Mouse (Mus musculus): ENCODE data around the gene Ip6k1.

Ip6k1 gene

DNA sequence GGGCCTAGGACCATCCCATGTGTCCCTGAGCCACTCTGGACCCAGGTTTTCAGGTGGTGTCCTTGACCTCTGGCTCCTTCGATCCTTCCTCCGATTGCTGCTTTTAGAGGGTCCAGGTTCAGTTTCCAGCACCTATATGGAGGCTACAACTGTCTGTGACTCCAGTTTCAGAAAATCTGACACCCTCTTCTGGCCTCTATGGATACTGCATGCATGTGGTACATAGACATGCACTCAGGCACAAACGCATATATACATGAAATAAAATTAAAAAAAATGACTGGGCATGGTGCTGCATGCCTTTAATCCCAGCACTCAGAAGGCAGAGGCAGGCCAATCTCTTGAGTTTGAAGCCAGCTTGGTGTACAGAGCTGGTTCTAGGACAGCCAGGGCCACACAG lies 25.6 kb downstream of the Ip6k1 start:
- no peak for DNase-seq (ENCODE audit: low spot score in 2 of 2)

- no peak for DNase-seq (ENCODE audit: low spot score in 2 of 2)
Observed at GRCm38 (mm10) chr9:108032126-108032525, 29.8 kb downstream of the Ip6k1 start.

GRCm38 (mm10) chr9:108035331-108036156 lies 33.2 kb downstream of the Ip6k1 start:
- peak in 1 of 2 experiments; percentile 15 for DNase-seq (ENCODE audit: low spot score in 2 of 2)

DNA sequence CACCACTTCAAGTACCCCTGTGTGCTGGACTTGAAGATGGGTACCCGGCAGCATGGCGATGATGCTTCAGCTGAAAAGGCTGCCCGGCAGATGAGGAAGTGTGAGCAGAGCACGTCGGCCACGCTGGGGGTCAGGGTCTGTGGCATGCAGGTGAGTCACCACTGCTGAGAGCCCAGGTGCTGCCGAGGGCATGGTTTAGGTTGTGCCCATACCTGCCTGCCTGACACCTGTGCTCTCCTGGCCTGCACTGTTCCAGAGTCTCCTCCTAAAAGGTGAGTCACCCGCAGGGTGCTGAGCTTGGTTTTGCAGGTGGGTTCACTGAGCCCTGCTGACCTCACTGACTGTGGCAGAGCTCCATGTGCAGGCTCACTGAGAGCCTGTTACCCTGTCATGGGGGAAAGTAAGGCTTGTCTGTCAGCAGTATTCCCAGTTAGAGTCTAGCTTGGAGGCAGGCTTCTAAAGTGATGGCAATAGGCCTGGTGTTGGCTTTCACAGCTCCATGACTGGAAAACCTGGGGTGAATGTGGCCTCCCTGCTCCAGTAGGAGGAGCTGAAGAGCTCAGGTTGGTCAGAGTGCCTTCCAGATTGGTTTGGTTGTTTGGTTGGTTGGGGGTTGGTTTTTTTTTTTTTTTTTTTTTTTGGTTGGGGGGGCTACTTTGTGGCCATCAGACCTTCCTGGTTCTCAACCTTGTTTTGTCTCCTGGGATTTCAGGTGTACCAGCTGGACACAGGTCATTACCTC lies 42.6 kb downstream of the Ip6k1 start:
- no peak for DNase-seq (ENCODE audit: low spot score in 2 of 2)

GRCm38 (mm10) chr9:108046582-108046981 lies 44.3 kb downstream of the Ip6k1 start:
- no peak for DNase-seq (ENCODE audit: low spot score in 2 of 2)

GRCm38 (mm10) chr9:108047601-108048565 lies 45.6 kb downstream of the Ip6k1 start:
- DNase-seq (ENCODE audit: low spot score in 2 of 2), result no peak

DNA sequence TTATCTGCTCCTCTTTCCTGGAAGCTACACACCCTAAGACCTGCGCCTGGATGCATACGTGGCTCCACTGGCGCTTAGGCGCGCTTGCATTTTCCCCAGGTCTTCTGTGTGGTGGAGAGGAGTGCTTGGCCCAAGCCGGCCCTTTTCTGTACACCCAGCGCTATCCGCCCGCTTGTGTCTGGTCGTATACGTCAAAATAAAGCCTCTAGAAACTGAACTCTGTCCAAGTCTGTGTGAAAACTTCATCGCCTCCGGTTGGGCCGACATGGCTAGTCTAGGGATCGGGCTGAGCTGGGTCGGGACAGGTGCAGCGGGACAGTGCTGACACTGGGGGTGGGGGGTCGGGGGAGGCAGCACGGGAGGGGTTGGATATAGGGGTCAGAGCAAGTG lies 46.3 kb downstream of the Ip6k1 start:
- DNase-seq (ENCODE audit: low spot score in 2 of 2), result no peak

GRCm38 (mm10) chr9:108049016-108049455 lies 46.7 kb downstream of the Ip6k1 start, which contains the start of gene Gmppb:
Gene Gmppb, plus strand, starts transcription at chr9:108049242.
- DNase-seq (ENCODE audit: low spot score in 2 of 2), result peak; percentile 98 to 99

GRCm38 (mm10) chr9:108049561-108050251 lies 47.4 kb downstream of the Ip6k1 start:
- DNase-seq (ENCODE audit: low spot score in 2 of 2), result peak in 1 of 2 experiments; percentile 32

- DNase-seq (ENCODE audit: low spot score in 2 of 2), result no peak
Observed at GRCm38 (mm10) chr9:108051184-108051930, 49.1 kb downstream of the Ip6k1 start.

- DNase-seq (ENCODE audit: low spot score in 2 of 2), result no peak
Observed at GRCm38 (mm10) chr9:108051931-108052220, 49.6 kb downstream of the Ip6k1 start.

DNA sequence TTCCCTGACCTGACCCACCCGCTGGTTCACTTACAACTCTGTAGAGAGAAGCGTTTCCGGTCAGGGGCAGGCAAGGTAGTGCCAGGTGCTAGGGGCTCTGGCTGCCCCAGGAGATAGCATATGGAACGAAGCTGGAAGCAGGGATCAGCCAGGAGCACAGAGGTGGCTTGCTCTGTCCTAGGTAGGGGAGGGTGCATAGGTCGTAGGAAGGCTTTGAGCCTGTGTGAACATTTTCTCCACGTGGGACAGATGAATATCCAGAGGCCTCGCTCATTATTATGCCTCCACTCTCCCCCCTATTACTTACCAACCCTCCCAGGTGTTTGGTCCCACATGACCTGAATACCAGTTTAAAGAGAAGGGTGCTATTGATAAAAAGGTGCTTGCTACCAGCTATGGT lies 50.1 kb downstream of the Ip6k1 start:
- no peak for DNase-seq (ENCODE audit: low spot score in 2 of 2)

- DNase-seq (ENCODE audit: low spot score in 2 of 2), result peak; percentile 97
Observed at GRCm38 (mm10) chr9:108052885-108053664, 50.8 kb downstream of the Ip6k1 start, which contains the start of gene Amigo3. Gene Amigo3, plus strand, starts transcription at chr9:108053159.

DNA sequence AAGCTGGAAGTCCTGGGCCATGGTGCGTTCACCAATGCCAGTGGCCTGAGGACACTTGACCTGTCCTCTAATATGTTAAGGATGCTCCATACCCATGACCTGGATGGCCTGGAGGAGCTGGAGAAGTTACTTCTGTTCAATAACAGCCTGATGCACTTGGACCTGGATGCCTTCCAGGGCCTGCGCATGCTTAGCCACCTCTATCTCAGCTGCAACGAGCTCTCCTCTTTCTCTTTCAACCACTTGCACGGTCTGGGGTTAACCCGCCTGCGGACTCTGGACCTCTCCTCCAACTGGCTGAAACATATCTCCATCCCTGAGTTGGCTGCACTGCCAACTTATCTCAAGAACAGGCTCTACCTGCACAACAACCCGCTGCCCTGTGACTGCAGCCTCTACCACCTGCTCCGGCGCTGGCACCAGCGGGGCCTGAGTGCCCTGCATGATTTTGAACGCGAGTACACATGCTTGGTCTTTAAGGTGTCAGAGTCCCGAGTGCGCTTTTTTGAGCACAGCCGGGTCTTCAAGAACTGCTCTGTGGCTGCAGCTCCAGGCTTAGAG lies 51.4 kb downstream of the Ip6k1 start:
- no peak for DNase-seq (ENCODE audit: low spot score in 2 of 2)

GRCm38 (mm10) chr9:108054331-108055040 lies 52.2 kb downstream of the Ip6k1 start:
- DNase-seq (ENCODE audit: low spot score in 2 of 2), result no peak

DNA sequence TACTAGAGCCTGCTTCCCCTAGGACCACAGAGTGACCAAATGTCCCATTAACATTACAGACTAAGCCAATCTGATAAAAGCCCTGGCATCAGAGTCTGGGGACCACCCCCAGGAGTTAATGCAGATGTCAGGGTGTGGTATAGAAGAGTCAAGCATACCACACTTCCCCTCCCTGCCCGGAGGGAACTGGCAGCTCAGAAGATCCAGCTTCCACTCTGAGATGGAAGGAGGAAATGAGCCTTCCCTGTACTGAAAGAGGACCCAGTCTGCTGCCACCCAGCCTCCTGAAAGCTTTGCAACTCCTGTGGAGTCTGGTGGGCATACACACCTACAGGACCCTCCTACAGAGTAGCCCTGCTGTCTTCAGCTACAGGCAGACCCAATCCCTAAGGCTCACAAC lies 52.8 kb downstream of the Ip6k1 start:
- no peak for DNase-seq (ENCODE audit: low spot score in 2 of 2)

GRCm38 (mm10) chr9:108055661-108056237 lies 53.4 kb downstream of the Ip6k1 start:
- DNase-seq (ENCODE audit: low spot score in 2 of 2), result no peak
